Mouse (Mus musculus) thymus, adult 2 months (tissue): Measurements from ENCODE around the gene Crocc2.

Experiments used
- CTCF ChIP-seq: fragments of 200-500 bp; IDR thresholded peaks from 2 replicates; pipeline ENCODE4 v1.5.1; 2012; ENCODE audit warnings: mild to moderate bottlenecking, control low read depth, low read length, moderate library complexity, borderline replicate concordance; ENCODE audit not compliant: control insufficient read depth, poor library complexity, insufficient read depth; ENCODE audit errors: extremely low read depth
- POLR2A ChIP-seq: fragments of 200-500 bp; IDR thresholded peaks from 2 replicates; pipeline ENCODE4 v1.6.1; 2012; ENCODE audit warnings: mild to moderate bottlenecking, low read length, control low read depth, moderate library complexity; ENCODE audit not compliant: control insufficient read depth, poor library complexity, insufficient read depth; ENCODE audit errors: extremely low read depth

- TF ChIP-seq CTCF: no peak
- no peak for TF ChIP-seq POLR2A
Observed at GRCm38 (mm10) chr1:93229221-93229620, 60.7 kb downstream of the Crocc2 start.
